Mouse (Mus musculus): ENCODE results near the gene Ly6g5b.

- TF ChIP-seq POLR2A (IDR thresholded peaks at IDR 0.05; ENCODE audit: low read depth, low read length) (no peak), CTCF (conservative IDR thresholded peaks at IDR 0.05; ENCODE audit: insufficient read depth, insufficient read length, low read depth, low read length) (no peak)
Observed at GRCm38 (mm10) chr17:35094475-35095365, 20.5 kb downstream of the Ly6g5b start.

Measured in kidney, adult 2 months (tissue).